Mouse (Mus musculus) midbrain, embryonic 11.5 days (tissue): ENCODE data around the gene Gm17087. TPM values are rescaled to one million over a fixed set of nuclear protein-coding genes. Genes with fewer than 3 reads are reported as not detected.

Experiments used
- ATAC-seq: fragments of 200-750 bp; cut with Nextera tagmentation; 2 replicates; pipeline ENCODE4 v1.8.0; 2017; ENCODE audit warnings: moderate TSS enrichment, moderate library complexity; ENCODE audit not compliant: low FRiP score
- DNase-seq: peaks from one replicate; pipeline ENCODE4 v3.0.0; 2015; ENCODE audit warnings: low spot score; ENCODE audit errors: missing footprints
- H3K27ac ChIP-seq: fragments of 300-500 bp; sonication (generic); 2 replicates; pipeline ENCODE4 v1.5.1; 2014; ENCODE audit warnings: low read depth, low read length
- H3K27me3 ChIP-seq: fragments of 300-500 bp; sonication (generic); 2 replicates; pipeline ENCODE4 v1.6.1; 2014; ENCODE audit warnings: mild to moderate bottlenecking, low read length, moderate library complexity, mixed read lengths; ENCODE audit not compliant: control insufficient read depth, insufficient read depth
- H3K36me3 ChIP-seq: fragments of 300-500 bp; sonication (generic); 2 replicates; pipeline ENCODE4 v1.6.1; 2014; ENCODE audit warnings: mild to moderate bottlenecking, low read length, moderate library complexity, mixed read lengths; ENCODE audit not compliant: control insufficient read depth, insufficient read depth
- H3K4me1 ChIP-seq: fragments of 300-500 bp; sonication (generic); 2 replicates; pipeline ENCODE4 v1.6.1; 2014; ENCODE audit warnings: low read length; ENCODE audit not compliant: control insufficient read depth, insufficient read depth
- H3K4me2 ChIP-seq: fragments of 300-500 bp; sonication (generic); 2 replicates; pipeline ENCODE4 v1.6.1; 2014; ENCODE audit warnings: mild to moderate bottlenecking, moderate library complexity
- H3K4me3 ChIP-seq: fragments of 300-500 bp; sonication (generic); 2 replicates; pipeline ENCODE4 v1.5.1; 2014; ENCODE audit warnings: low read depth, low read length
- H3K9ac ChIP-seq: fragments of 300-500 bp; sonication (generic); 2 replicates; pipeline ENCODE4 v1.6.1; 2014; ENCODE audit warnings: low read length
- H3K9me3 ChIP-seq: fragments of 300-500 bp; sonication (generic); 2 replicates; pipeline ENCODE4 v1.6.1; 2016; ENCODE audit warnings: low read length; ENCODE audit not compliant: control insufficient read depth
- WGBS: fragments of 180-500 bp; shearing (Covaris S2); extraction: QIAGEN DNeasy Blood & Tissue Kit; methylation state at CpG from one replicate; pipeline ENCODE4 v1.1.7; 2014; 5-methylcytosine and 5-hydroxymethylcytosine counted together
- polyA plus RNA-seq: library from polyadenylated mRNA; unstranded; fragments of >200 nt; fragmentation: Nextera tagmentation; extraction: Ambion mirVana; gene quantifications from 2 replicates; pipeline ENCODE4 v1.2.1, GENCODE M21; 2014

Gm17087 gene
- polyA plus RNA-seq: not detected in 2 replicates

DNA sequence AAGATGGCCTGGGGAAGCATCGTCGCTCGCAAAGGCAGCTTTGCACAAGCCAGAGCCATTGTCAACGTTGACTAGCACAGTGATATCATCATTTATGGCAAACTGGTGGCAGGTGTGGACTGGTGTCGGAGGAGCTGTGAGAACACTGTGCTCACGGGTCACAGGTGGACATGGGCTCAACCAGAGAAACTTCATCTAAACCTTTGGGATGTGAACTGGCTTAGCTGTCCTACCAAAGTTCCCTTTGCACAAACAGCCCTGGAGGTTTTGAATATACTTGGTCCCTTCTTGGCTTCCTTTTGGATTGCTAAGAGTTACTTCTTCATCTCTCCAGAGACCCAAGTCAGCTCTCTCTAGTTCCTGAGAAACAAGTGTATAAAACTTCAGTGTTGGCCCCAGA is at the start of gene Gm17087:
Gene Gm17087 (minus strand): TSS at position 101 of the 400 bp plus-strand sequence.
- no peak for ATAC-seq
- H3K9me3 ChIP-seq: no peaks in the 10 kb centered on the region
- WGBS: 94% methylated on average over 6 of the region's 6 CpGs
- H3K4me3 ChIP-seq: no peak within 1 kb of the TSS
- H3K36me3 ChIP-seq: no peaks in the 10 kb centered on the region
- DNase-seq: no peak
- no peaks in the 10 kb centered on the region for H3K27me3 ChIP-seq
- H3K4me1 ChIP-seq: no peaks in the 10 kb centered on the region
- no peak within 1 kb of the TSS for H3K27ac ChIP-seq
- H3K9ac ChIP-seq: no peak within 1 kb of the TSS
- no peak within 1 kb of the TSS for H3K4me2 ChIP-seq

GRCm38 (mm10) chr17:8613882-8614551 is 47.3 kb upstream of the Gm17087 start:
- H3K4me1 ChIP-seq: no peaks in the 10 kb centered on the region
- no peak overlapping the region for H3K9ac ChIP-seq
- DNase-seq (peak; percentile 98), ATAC-seq (no peak)
- H3K9me3 ChIP-seq: no peaks in the 10 kb centered on the region
- H3K4me3 ChIP-seq: no peak overlapping the region
- no peak overlapping the region for H3K27ac ChIP-seq
- H3K4me2 ChIP-seq: no peak overlapping the region
- no peaks in the 10 kb centered on the region for H3K36me3 ChIP-seq
- no peaks in the 10 kb centered on the region for H3K27me3 ChIP-seq
- 34% methylated on average over 7 of the region's 7 CpGs for WGBS

DNA sequence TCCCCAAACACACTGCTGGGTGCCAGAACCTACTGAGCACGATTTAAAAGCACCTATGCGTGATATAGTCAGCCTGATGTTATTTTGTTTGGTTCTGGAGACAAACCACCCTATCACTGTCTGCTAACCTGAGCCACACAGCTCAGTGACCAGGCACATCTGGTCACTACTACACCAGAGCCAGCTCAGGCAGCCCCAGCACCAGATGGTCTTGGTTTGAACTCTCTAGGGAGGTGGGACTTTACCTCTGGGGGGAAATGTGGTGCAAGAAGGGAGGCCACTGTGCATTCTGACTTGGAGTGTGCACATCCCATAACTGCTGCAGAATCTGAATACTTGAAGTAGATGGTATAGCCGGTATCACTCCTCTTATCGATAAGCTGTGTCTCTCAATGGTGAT is 45.2 kb upstream of the Gm17087 start:
- Histone ChIP-seq H3K27ac (no peak overlapping the region), H3K4me3 (no peak overlapping the region), H3K4me1 (no peaks in the 10 kb centered on the region), H3K9ac (no peak overlapping the region), H3K36me3 (no peaks in the 10 kb centered on the region), H3K27me3 (no peaks in the 10 kb centered on the region), H3K4me2 (no peak overlapping the region), H3K9me3 (no peaks in the 10 kb centered on the region)
- no peak for ATAC-seq
- WGBS: 85% methylated on average over 4 of the region's 4 CpGs
- peak; percentile 41 for DNase-seq

GRCm38 (mm10) chr17:8606695-8607094 is 39.9 kb upstream of the Gm17087 start:
- Histone ChIP-seq H3K4me2 (no peak overlapping the region), H3K4me1 (no peaks in the 10 kb centered on the region), H3K9ac (no peak overlapping the region), H3K27ac (no peak overlapping the region), H3K36me3 (no peaks in the 10 kb centered on the region), H3K4me3 (no peak overlapping the region), H3K9me3 (no peaks in the 10 kb centered on the region), H3K27me3 (no peaks in the 10 kb centered on the region)
- ATAC-seq (no peak), DNase-seq (no peak)
- WGBS: 82% methylated on average over 3 of the region's 3 CpGs

GRCm38 (mm10) chr17:8605921-8606320 is 39.2 kb upstream of the Gm17087 start:
- 85% methylated on average over 5 of the region's 5 CpGs for WGBS
- ATAC-seq (no peak), DNase-seq (peak; percentile 67)
- H3K4me3 ChIP-seq: no peak overlapping the region
- no peak overlapping the region for H3K9ac ChIP-seq
- no peaks in the 10 kb centered on the region for H3K9me3 ChIP-seq
- H3K36me3 ChIP-seq: no peaks in the 10 kb centered on the region
- H3K27ac ChIP-seq: no peak overlapping the region
- H3K27me3 ChIP-seq: no peaks in the 10 kb centered on the region
- no peaks in the 10 kb centered on the region for H3K4me1 ChIP-seq
- no peak overlapping the region for H3K4me2 ChIP-seq

DNA sequence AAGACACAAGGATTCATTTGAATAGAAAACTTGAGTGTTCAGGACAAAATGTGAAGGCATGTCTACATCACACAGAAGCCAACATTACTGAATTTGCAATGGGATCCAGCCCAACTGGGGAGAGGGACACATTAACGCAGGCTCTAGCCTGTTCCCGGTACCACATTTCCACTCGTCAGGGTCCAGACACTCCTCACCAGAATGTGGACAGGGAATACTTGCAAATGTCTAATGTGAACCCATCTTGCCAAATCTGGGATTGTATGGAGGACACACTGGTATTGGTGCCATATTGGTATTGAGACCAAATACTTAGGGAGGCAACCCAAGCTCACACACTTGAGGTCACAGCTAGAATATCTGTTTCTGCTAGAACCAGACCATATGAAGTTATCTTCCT is 36.2 kb upstream of the Gm17087 start:
- H3K4me3 ChIP-seq: no peak overlapping the region
- H3K4me1 ChIP-seq: no peaks in the 10 kb centered on the region
- 95% methylated on average over 3 of the region's 3 CpGs for WGBS

GRCm38 (mm10) chr17:8597790-8598189 is 31.0 kb upstream of the Gm17087 start:
- no peaks in the 10 kb centered on the region for H3K27me3 ChIP-seq
- H3K9ac ChIP-seq: no peak overlapping the region
- no peaks in the 10 kb centered on the region for H3K9me3 ChIP-seq
- H3K4me1 ChIP-seq: no peaks in the 10 kb centered on the region
- H3K4me2 ChIP-seq: no peak overlapping the region
- peak; percentile 94 for DNase-seq
- H3K27ac ChIP-seq: no peak overlapping the region
- no peaks in the 10 kb centered on the region for H3K36me3 ChIP-seq
- H3K4me3 ChIP-seq: no peak overlapping the region
- peak; percentile 46 for ATAC-seq
- WGBS: 13% methylated on average over 7 of the region's 7 CpGs

More for the DNA sequence above, 36.2 kb upstream of the Gm17087 start:
- Histone ChIP-seq H3K4me2 (no peak overlapping the region), H3K36me3 (no peaks in the 10 kb centered on the region), H3K27me3 (no peaks in the 10 kb centered on the region), H3K9ac (no peak overlapping the region), H3K9me3 (no peaks in the 10 kb centered on the region), H3K27ac (no peak overlapping the region)
- DNase-seq: no peak
- no peak for ATAC-seq

- Histone ChIP-seq H3K27ac (no peak overlapping the region), H3K27me3 (no peaks in the 10 kb centered on the region), H3K9ac (peak overlapping the region; percentile 53), H3K4me1 (no peaks in the 10 kb centered on the region), H3K36me3 (no peaks in the 10 kb centered on the region), H3K4me3 (peak overlapping the region; percentile 21; the same call in 1 of the 2 replicates), H3K4me2 (peak overlapping the region; percentile 47), H3K9me3 (no peaks in the 10 kb centered on the region)
- ATAC-seq (0 out of 2 replicates have a peak, but pooled peaks have one; percentile 44), DNase-seq (peak; percentile 97)
- WGBS: 15% methylated on average over 22 of the region's 22 CpGs
Measured at GRCm38 (mm10) chr17:8592427-8593277, 25.9 kb upstream of the Gm17087 start.

DNA sequence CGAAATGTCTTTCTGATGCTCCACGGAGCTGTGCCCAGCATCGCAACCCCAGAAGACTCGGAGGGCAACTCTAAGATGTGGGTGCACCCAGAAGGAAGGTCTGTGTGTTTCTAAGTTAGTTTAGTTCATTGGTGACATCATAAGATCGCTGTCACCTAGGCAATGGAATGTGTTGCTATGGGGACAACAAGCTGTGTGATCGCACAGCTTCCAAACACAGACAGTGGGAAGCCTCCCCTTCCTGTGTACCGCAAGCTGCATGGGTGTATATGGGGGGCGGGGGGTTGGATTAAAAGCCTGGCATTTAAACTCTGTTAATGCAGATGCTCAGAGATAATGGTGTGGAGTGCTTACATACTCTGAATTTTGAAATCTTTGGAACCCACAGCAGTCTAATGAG is 14.8 kb upstream of the Gm17087 start:
- ATAC-seq (no peak), DNase-seq (no peak)
- no peaks in the 10 kb centered on the region for H3K4me1 ChIP-seq
- H3K9ac ChIP-seq: no peak overlapping the region
- H3K9me3 ChIP-seq: no peaks in the 10 kb centered on the region
- no peak overlapping the region for H3K4me2 ChIP-seq
- no peak overlapping the region for H3K4me3 ChIP-seq
- WGBS: 72% methylated on average over 8 of the region's 8 CpGs
- no peaks in the 10 kb centered on the region for H3K27me3 ChIP-seq
- H3K36me3 ChIP-seq: no peaks in the 10 kb centered on the region
- H3K27ac ChIP-seq: no peak overlapping the region
